Mouse (Mus musculus) forebrain, postnatal 0 days (tissue): ENCODE measurements around the gene Snrpa. TPM values are rescaled to one million over a fixed set of nuclear protein-coding genes. Genes with fewer than 3 reads are reported as not detected.
A peak's percentile ranks its signal among the peaks of the same experiment; 100 is the strongest.

Experiments
- ATAC-seq: fragments of 200-750 bp; cut with Nextera tagmentation; 2 replicates; pipeline ENCODE4 v1.8.0; 2017; ENCODE audit warnings: mild to moderate bottlenecking, moderate library complexity
- DNase-seq: peaks from one replicate; pipeline ENCODE4 v3.0.0-alpha.2; 2015
- H3K27ac ChIP-seq: fragments of 300-500 bp; sonication (generic); 2 replicates; pipeline ENCODE4 v1.5.1; 2014; ENCODE audit warnings: low read depth, mild to moderate bottlenecking, antibody characterized with exemption, low read length, moderate library complexity, mixed read lengths
- H3K27me3 ChIP-seq: fragments of 300-500 bp; sonication (generic); 2 replicates; pipeline ENCODE4 v1.6.1; 2014; ENCODE audit warnings: mild to moderate bottlenecking, low read length, mixed read lengths; ENCODE audit not compliant: insufficient read depth
- H3K36me3 ChIP-seq: fragments of 300-500 bp; sonication (generic); 2 replicates; pipeline ENCODE4 v1.6.1; 2014; ENCODE audit warnings: mild to moderate bottlenecking, moderate library complexity; ENCODE audit not compliant: insufficient read depth
- H3K4me1 ChIP-seq: fragments of 300-500 bp; sonication (generic); 2 replicates; pipeline ENCODE4 v1.6.1; 2014; ENCODE audit warnings: antibody characterized with exemption; ENCODE audit not compliant: insufficient read depth
- H3K4me2 ChIP-seq: fragments of 300-500 bp; sonication (generic); 2 replicates; pipeline ENCODE4 v1.6.1; 2014; ENCODE audit warnings: low read depth, mild to moderate bottlenecking, moderate library complexity
- H3K4me3 ChIP-seq: fragments of 300-500 bp; sonication (generic); 2 replicates; pipeline ENCODE4 v1.5.1; 2014; ENCODE audit warnings: low read depth, low read length, mixed read lengths
- H3K9ac ChIP-seq: fragments of 300-500 bp; sonication (generic); 2 replicates; pipeline ENCODE4 v1.6.1; 2014; ENCODE audit warnings: mild to moderate bottlenecking
- H3K9me3 ChIP-seq: fragments of 300-500 bp; sonication (generic); 2 replicates; pipeline ENCODE4 v1.6.1; 2016; ENCODE audit warnings: low read length
- CTCF ChIP-seq: sonication (generic); IDR thresholded peaks from 2 replicates; pipeline ENCODE4 v1.5.1; 2016; ENCODE audit warnings: antibody characterized with exemption, control low read depth, low read depth
- WGBS: fragments of 180-500 bp; shearing (Covaris S2); extraction: QIAGEN DNeasy Blood & Tissue Kit; methylation state at CpG from one replicate; pipeline ENCODE4 v1.1.7; 2014; 5-methylcytosine and 5-hydroxymethylcytosine counted together
- polyA plus RNA-seq: library from polyadenylated mRNA; unstranded; fragments of >200 nt; fragmentation: Nextera tagmentation; extraction: Ambion mirVana; gene quantifications from 2 replicates; pipeline ENCODE4 v1.2.1, GENCODE M21; 2015
- total RNA-seq: library from RNA; depleted of rRNA; stranded (reverse); fragments of >200 nt; gene quantifications from 2 replicates; pipeline ENCODE4 v1.2.3, GENCODE M21; 2014

Snrpa gene
- total and polyA plus RNA-seq, 2 experiments from 2014 or later, result 146 to 169 TPM

DNA sequence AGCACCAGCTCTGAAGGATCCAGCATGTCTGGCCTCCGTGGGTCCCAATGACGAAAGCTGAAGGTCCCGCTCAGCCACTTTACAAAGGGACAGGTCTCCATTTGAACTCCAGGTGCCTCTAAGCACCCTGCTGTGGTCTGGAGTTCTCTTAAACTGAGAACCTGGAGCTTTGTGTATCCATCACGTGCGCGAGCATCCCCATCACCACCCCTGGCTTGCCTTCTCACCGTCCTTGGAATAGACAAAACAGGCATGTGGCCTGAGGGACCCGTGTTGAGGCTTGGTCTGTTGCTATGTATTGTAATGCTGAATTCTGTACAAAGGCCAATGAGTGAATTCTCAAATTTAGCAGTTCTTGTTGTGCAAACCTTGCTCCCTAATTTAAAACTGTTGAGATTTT is 2.7 kb upstream of the Snrpa start:
- H3K27me3 ChIP-seq, result no peaks in the 10 kb centered on the region
- peaks cover 12% of the 10 kb centered on the region for H3K4me1 ChIP-seq
- H3K9me3 ChIP-seq, result no peaks in the 10 kb centered on the region
- H3K4me2 ChIP-seq, result no peak overlapping the region
- DNase-seq (no peak), ATAC-seq (no peak)
- TF ChIP-seq CTCF, result no peak
- peaks cover 13% of the 10 kb centered on the region for H3K36me3 ChIP-seq
- H3K9ac ChIP-seq, result no peak overlapping the region
- H3K27ac ChIP-seq, result no peak overlapping the region
- H3K4me3 ChIP-seq, result no peak overlapping the region
- 94% methylated on average over 8 of the region's 8 CpGs for WGBS

DNA sequence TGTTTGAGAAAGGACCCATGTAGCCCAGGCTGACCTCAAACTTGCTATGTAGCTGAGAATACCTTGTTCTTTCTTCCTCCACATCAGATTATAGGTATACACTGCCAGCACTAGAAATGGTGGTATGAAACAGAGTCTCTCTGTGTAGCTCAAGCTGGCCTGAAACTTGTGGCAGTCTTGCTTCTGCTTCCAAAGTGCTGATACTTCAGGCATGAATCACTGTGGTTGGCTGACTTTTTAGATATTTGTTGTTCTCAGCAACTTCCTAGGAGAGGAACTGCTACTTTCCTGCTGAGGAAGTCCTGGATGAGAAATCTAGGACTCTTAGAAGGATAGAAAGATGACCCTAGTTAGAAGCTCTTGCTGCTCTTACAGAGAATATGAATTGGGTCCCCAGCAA is 2.3 kb upstream of the Snrpa start:
- H3K4me3 ChIP-seq, result no peak overlapping the region
- no peak overlapping the region for H3K27ac ChIP-seq

DNA sequence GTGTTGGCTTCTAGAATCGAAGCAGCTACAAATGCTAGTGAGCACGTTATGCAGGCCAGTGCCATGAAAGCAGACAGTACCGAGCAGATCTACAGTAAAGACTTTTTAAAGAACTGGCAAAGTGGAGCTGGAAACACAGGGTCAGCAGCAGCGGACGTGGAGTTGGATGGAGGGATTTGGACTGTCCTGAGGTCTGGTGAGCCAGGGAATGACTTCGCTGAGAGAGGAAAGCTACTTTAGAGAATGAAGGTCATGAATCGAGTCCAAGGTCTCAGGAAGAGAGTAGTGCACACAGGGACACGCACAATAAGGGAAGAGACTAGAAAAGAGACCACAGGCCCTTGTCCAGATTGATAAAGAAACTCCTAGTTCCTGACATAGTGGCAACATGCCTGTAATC is 1.6 kb upstream of the Snrpa start:
- 93% methylated on average over 8 of the region's 8 CpGs for WGBS
- ATAC-seq, result no peak
- Histone ChIP-seq H3K4me1 (peaks cover 12% of the 10 kb centered on the region), H3K27me3 (no peaks in the 10 kb centered on the region), H3K27ac (no peak overlapping the region), H3K4me3 (no peak overlapping the region), H3K9ac (no peak overlapping the region), H3K4me2 (no peak overlapping the region), H3K36me3 (peaks cover 13% of the 10 kb centered on the region), H3K9me3 (no peaks in the 10 kb centered on the region)
- TF ChIP-seq CTCF, result no peak
- no peak for DNase-seq

More for the DNA sequence above, 2.3 kb upstream of the Snrpa start:
- ATAC-seq (no peak), DNase-seq (no peak)
- TF ChIP-seq CTCF, result no peak
- Histone ChIP-seq H3K4me1 (peaks cover 12% of the 10 kb centered on the region), H3K9me3 (no peaks in the 10 kb centered on the region), H3K36me3 (peaks cover 13% of the 10 kb centered on the region), H3K9ac (no peak overlapping the region), H3K4me2 (no peak overlapping the region), H3K27me3 (no peaks in the 10 kb centered on the region)

DNA sequence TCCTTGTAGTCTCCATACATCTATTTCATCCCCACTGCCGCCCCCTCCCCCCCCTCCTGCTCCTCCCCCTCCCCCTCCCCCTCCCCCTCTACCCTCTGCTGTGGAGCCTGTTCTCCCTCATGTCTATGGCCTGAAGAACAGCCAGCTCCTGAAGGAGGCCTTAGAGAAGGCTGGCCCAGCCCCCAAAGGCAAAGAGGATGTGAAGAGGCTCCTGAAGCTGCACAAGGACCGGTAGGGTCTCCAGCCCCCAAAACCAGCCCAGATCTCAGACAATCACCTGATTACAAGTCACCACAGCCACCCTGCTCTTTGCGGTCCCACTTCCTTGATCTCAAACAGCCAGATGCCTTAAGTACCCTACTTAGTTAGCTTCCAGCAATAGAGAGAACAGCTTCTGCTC is 1.1 kb upstream of the Snrpa start:
- no peak overlapping the region for H3K4me2 ChIP-seq
- no peaks in the 10 kb centered on the region for H3K9me3 ChIP-seq
- H3K9ac ChIP-seq, result no peak overlapping the region
- ATAC-seq, result no peak
- H3K4me3 ChIP-seq, result no peak overlapping the region
- H3K4me1 ChIP-seq, result peaks cover 12% of the 10 kb centered on the region
- peaks cover 13% of the 10 kb centered on the region for H3K36me3 ChIP-seq
- no peak overlapping the region for H3K27ac ChIP-seq
- H3K27me3 ChIP-seq, result no peaks in the 10 kb centered on the region
- DNase-seq, result no peak
- WGBS, result 87% methylated on average over 3 of the region's 3 CpGs
- no peak for TF ChIP-seq CTCF

DNA sequence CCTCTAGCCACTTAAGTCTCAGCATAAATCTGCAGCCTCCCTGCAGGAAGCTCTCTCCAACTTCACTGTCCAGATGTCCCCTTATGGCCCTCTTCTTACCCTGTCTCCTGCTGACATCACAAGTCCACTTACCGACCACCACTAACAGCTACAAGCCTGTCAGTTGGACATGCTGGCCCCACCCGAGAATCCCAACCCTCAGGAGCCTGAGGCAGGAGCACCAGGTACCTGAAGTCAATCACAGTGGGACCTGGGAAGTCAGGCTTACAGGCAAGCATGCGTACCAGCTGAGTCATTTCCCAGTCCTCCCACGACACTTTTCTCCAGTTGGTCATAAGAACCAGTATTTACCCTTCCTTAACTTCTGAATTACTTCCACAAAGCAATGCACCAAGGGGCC is 2.3 kb downstream of the Snrpa start:
- 91% methylated on average over 4 of the region's 4 CpGs for WGBS
- no peak overlapping the region for H3K9ac ChIP-seq
- H3K36me3 ChIP-seq, result peaks cover 46% of the 10 kb centered on the region
- H3K4me1 ChIP-seq, result peaks cover 12% of the 10 kb centered on the region
- no peaks in the 10 kb centered on the region for H3K9me3 ChIP-seq
- TF ChIP-seq CTCF, result no peak
- H3K4me3 ChIP-seq, result no peak overlapping the region
- H3K27ac ChIP-seq, result no peak overlapping the region
- ATAC-seq, result no peak
- DNase-seq, result no peak
- no peak overlapping the region; the same call in 1 of the 2 replicates for H3K4me2 ChIP-seq
- no peaks in the 10 kb centered on the region for H3K27me3 ChIP-seq

DNA sequence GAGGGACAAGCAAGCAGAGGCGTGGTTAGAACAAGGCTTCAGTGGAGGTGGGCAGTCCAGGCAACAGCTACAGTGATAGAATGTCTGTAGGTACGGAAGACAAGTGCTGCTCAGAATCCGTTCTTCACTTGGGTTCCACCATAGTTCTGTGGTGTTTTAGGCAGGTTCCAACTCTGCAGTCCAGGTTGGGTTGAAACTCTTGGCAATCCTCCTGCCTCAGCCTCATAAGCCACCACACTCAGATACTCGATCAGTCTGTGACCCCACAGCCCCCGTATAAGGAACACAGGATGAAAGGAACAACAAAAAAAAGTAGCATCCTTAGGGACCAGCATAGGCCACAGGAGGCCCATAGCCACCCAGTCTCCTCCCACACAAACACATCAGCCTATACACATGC is 3.6 kb downstream of the Snrpa start:
- no peak for TF ChIP-seq CTCF
- Histone ChIP-seq H3K27ac (no peak overlapping the region), H3K36me3 (peaks cover 59% of the 10 kb centered on the region), H3K4me3 (no peak overlapping the region), H3K4me1 (peaks cover 12% of the 10 kb centered on the region), H3K27me3 (no peaks in the 10 kb centered on the region), H3K9me3 (no peaks in the 10 kb centered on the region), H3K9ac (no peak overlapping the region), H3K4me2 (no peak overlapping the region)
- DNase-seq (no peak), ATAC-seq (no peak)
- WGBS, result 89% methylated on average over 5 of the region's 5 CpGs

DNA sequence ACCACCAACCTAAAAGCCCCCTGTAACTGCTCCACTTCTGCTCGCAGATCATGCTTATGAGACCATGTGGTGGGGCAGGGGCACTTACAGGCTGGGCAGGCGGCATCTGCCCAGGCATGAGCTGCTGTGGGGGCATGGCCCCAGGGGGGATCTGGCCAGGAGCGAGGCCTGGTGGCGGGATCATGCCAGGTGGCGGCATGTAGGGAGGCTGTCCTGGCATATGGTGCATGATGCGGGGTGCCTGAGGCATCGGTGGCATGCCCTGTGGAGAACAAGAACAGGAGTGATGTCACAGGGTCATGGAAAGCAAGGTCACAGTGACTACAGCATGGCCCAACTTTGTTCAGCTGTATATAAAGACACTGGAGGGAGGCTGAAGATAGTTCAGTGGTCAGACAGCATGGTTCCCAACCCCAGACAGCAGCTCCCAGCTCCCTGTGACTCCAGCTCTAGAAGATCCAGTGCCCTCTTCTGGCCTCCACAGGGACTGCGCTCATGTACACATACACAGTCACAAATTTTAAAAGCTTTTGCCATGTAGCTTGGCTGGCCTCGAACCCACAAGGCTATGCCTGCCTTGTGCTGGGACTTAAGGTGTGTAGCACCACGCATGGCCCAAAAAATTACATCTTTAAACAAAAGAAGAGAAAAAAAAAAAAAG is 6.7 kb downstream of the Snrpa start:
- 97% methylated on average over 10 of the region's 10 CpGs for WGBS
- ATAC-seq, result no peak
- no peak overlapping the region for H3K9ac ChIP-seq

More for the DNA sequence above, 6.7 kb downstream of the Snrpa start:
- peak; percentile 35; the same call in 1 of the 2 replicates for TF ChIP-seq CTCF
- H3K4me1 ChIP-seq, result peaks cover under 1% of the 10 kb centered on the region; the same call in 1 of the 2 replicates
- H3K27me3 ChIP-seq, result no peaks in the 10 kb centered on the region
- no peak for DNase-seq
- H3K27ac ChIP-seq, result no peak overlapping the region
- H3K36me3 ChIP-seq, result peaks cover 86% of the 10 kb centered on the region
- no peak overlapping the region for H3K4me2 ChIP-seq
- no peak overlapping the region for H3K4me3 ChIP-seq
- H3K9me3 ChIP-seq, result no peaks in the 10 kb centered on the region
